Mouse (Mus musculus) lung, adult 2 months (tissue): ENCODE measurements around the gene Olfr1277. TPM values are rescaled to one million over a fixed set of nuclear protein-coding genes. Genes with fewer than 3 reads are reported as not detected.

ENCODE experiments used
- DNase-seq: peaks from one replicate; pipeline ENCODE4 v3.0.0; 2022
- H3K4me1 ChIP-seq: fragments of 200-500 bp; 2 replicates; pipeline ENCODE4 v1.6.1; 2011; ENCODE audit warnings: low read length; ENCODE audit not compliant: control insufficient read depth, insufficient read depth
- H3K4me3 ChIP-seq: fragments of 200-500 bp; replicated peaks from 2 replicates; pipeline ENCODE3; 2011; ENCODE audit warnings: low read depth, mild to moderate bottlenecking, control low read depth, low read length; ENCODE audit errors: extremely low read depth
- CTCF ChIP-seq: fragments of 200-500 bp; IDR thresholded peaks from 2 replicates; pipeline ENCODE4 v1.5.1; 2011; ENCODE audit warnings: mild to moderate bottlenecking, low read length, control low read depth; ENCODE audit not compliant: insufficient read depth
- POLR2A ChIP-seq: fragments of 200-500 bp; IDR thresholded peaks from 2 replicates; pipeline ENCODE4 v1.6.1; 2011; ENCODE audit warnings: low read depth, mild to moderate bottlenecking, control low read depth, low read length, borderline replicate concordance; ENCODE audit errors: extremely low read depth
- WGBS: fragments of 180-500 bp; shearing (Covaris S2); methylation state at CpG from one replicate; pipeline ENCODE4 v1.1.7; 2018; 5-methylcytosine and 5-hydroxymethylcytosine counted together
- polyA plus RNA-seq: library from polyadenylated mRNA; depleted of rRNA; stranded (reverse); fragments of >200 nt; gene quantifications from 2 replicates; pipeline ENCODE4 v1.2.3, GENCODE M21; 2012; rRNA removed

Gene Olfr1277
- not detected in 2 replicates for polyA plus RNA-seq

GRCm38 (mm10) chr2:111274006-111274405, at the start of gene Olfr1277:
Olfr1277 (minus strand) TSS chr2:111274106.
- no peak for DNase-seq
- Histone ChIP-seq H3K4me1 (no peaks in the 10 kb centered on the region), H3K4me3 (no peak within 1 kb of the TSS)
- no peak for TF ChIP-seq POLR2A
- TF ChIP-seq CTCF, result no peak
- 74% methylated on average over 2 of the region's 2 CpGs for WGBS

- no peaks in the 10 kb centered on the region for H3K4me1 ChIP-seq
- H3K4me3 ChIP-seq, result no peak within 1 kb of the TSS
- no peak for DNase-seq
- no peak for TF ChIP-seq POLR2A
- TF ChIP-seq CTCF, result no peak
These were observed 39.8 kb upstream of the Olfr1277 start, which contains the start of gene Olfr1280 for GRCm38 (mm10) chr2:111313717-111314116. Olfr1280 (plus strand) TSS chr2:111314017.

- Histone ChIP-seq H3K4me3 (no peak within 1 kb of the TSS), H3K4me1 (no peaks in the 10 kb centered on the region)
- no peak for DNase-seq
- TF ChIP-seq CTCF (no peak), POLR2A (no peak)
These were observed 26.5 kb upstream of the Olfr1277 start, which contains the start of gene Olfr1279 for GRCm38 (mm10) chr2:111300374-111300773. Olfr1279 (plus strand) TSS chr2:111300635.

DNA sequence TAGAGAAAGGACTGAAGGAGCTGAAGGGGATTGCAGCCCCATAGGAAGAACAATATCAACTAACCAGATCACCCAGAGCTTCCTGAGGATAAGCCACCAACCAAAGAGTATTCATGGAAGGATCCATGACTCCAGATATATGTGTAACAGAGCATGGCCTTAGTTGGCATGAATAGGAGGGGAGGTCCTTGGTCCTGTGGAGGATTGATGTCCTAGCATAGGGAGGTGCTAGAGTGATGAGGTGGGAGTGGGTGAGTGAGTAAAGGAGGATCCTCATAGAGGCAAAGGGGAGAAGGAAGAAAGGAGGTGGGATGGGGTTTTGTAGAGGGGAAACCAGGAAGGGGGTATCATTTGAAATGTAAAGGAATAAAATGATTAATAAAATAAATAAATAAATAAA, 24.6 kb upstream of the Olfr1277 start:
- H3K4me1 ChIP-seq, result no peaks in the 10 kb centered on the region
- DNase-seq, result no peak
- no peak for TF ChIP-seq CTCF
- TF ChIP-seq POLR2A, result no peak
- H3K4me3 ChIP-seq, result no peak overlapping the region

GRCm38 (mm10) chr2:111289836-111290235, 15.9 kb upstream of the Olfr1277 start, which contains the start of gene Olfr1278:
Olfr1278 (plus strand) TSS chr2:111290136.
- TF ChIP-seq POLR2A (no peak), CTCF (no peak)
- no peak for DNase-seq
- Histone ChIP-seq H3K4me1 (no peaks in the 10 kb centered on the region), H3K4me3 (no peak within 1 kb of the TSS)

DNA sequence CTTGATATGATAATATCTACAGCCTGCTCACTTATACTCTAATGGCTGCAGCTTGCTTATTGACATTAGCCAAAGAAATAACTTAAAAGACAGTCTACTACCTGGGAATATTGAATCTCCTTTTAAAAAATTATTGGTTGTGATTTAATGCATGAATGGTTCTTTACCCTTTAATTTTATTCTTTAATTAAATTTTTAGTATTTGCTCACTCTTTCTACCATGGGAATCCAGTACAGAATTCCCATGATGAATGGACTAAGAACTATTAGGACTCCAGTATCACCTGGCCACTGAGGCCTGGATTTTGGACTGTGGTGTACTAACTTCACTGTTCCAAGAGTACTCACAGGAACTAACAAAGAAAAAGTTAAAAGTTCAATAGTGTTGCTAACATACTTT, 19.7 kb downstream of the Olfr1277 start, which contains the start of gene Olfr1276:
Gene Olfr1276 (plus strand): TSS at position 301 of the 400 bp plus-strand sequence.
- no peak for TF ChIP-seq CTCF
- no peak for TF ChIP-seq POLR2A
- H3K4me3 ChIP-seq, result no peak within 1 kb of the TSS
- no peak for DNase-seq
- no peaks in the 10 kb centered on the region for H3K4me1 ChIP-seq

GRCm38 (mm10) chr2:111235186-111235585, 38.7 kb downstream of the Olfr1277 start, which contains the start of gene Olfr1275:
Olfr1275 (minus strand) TSS chr2:111235286.
- TF ChIP-seq CTCF, result no peak
- TF ChIP-seq POLR2A, result no peak
- no peaks in the 10 kb centered on the region for H3K4me1 ChIP-seq
- DNase-seq, result no peak
- 74% methylated on average over 1 of the region's 1 CpGs for WGBS
- no peak within 1 kb of the TSS for H3K4me3 ChIP-seq

DNA sequence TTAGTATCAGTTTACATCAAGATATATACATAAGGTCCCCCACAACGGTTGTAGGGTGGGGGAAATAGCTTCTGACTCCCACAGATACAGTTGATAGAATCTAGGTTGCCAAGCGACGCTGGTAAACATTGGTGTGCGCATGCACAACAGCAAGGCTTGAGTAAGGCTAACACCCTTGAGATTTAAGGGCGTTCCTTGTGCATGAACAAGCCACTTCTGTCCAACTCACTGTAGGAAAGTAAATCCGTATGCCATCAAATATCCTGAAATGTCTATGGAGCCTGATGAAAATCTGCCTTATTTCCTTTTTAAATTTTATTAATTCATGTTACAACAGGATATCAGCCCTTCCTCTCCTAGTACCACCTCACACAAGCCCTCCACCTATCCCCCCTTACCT, 44.4 kb downstream of the Olfr1277 start, which contains the start of gene 4930430A15Rik:
Gene 4930430A15Rik (minus strand): TSS at position 101 of the 400 bp plus-strand sequence.
- TF ChIP-seq CTCF, result no peak
- TF ChIP-seq POLR2A, result no peak
- Histone ChIP-seq H3K4me3 (no peak within 1 kb of the TSS), H3K4me1 (no peaks in the 10 kb centered on the region)
- DNase-seq, result no peak
- WGBS, result 78% methylated on average over 6 of the region's 6 CpGs

Other genes starting within 250 kb of the Olfr1277 start
- gene Gm13941, start 168.1 kb downstream of the Olfr1277 start, polyA plus RNA-seq, result not detected in 2 replicates
- not detected in 2 replicates for gene Gm15130, start 121.2 kb downstream of the Olfr1277 start, polyA plus RNA-seq
- not detected in 2 replicates for gene 4930430A15Rik, start 44.5 kb downstream of the Olfr1277 start, polyA plus RNA-seq
- not detected in 2 replicates for gene Olfr1275, start 38.8 kb downstream of the Olfr1277 start, polyA plus RNA-seq
- gene Olfr1276, start 19.6 kb downstream of the Olfr1277 start, polyA plus RNA-seq, result not detected in 2 replicates
- not detected in 2 replicates for gene Olfr1278, start 16.0 kb upstream of the Olfr1277 start, polyA plus RNA-seq
- not detected in 2 replicates for gene Olfr1279, start 26.5 kb upstream of the Olfr1277 start, polyA plus RNA-seq
- gene Olfr1280, start 39.9 kb upstream of the Olfr1277 start, polyA plus RNA-seq, result not detected in 2 replicates
- gene Olfr1281, start 52.4 kb upstream of the Olfr1277 start, polyA plus RNA-seq, result not detected in 2 replicates
- gene Olfr1282, start 62.0 kb upstream of the Olfr1277 start, polyA plus RNA-seq, result not detected in 2 replicates
- not detected in 2 replicates for gene Olfr1283, start 92.7 kb upstream of the Olfr1277 start, polyA plus RNA-seq
- gene Olfr1284, start 101.4 kb upstream of the Olfr1277 start, polyA plus RNA-seq, result not detected in 2 replicates
- gene Olfr1286, start 149.0 kb upstream of the Olfr1277 start, polyA plus RNA-seq, result not detected in 2 replicates
- gene Olfr1287, start 175.0 kb upstream of the Olfr1277 start, polyA plus RNA-seq, result not detected in 2 replicates
- not detected in 2 replicates for gene Olfr1288, start 200.0 kb upstream of the Olfr1277 start, polyA plus RNA-seq
- not detected in 2 replicates for gene Olfr1289, start 206.7 kb upstream of the Olfr1277 start, polyA plus RNA-seq
- gene Olfr1290, start 219.7 kb upstream of the Olfr1277 start, polyA plus RNA-seq, result not detected in 2 replicates
- gene Olfr1291-ps1, start 223.1 kb upstream of the Olfr1277 start, polyA plus RNA-seq, result not detected in 2 replicates